Mouse (Mus musculus): ENCODE data around the gene Gm8909. TPM values are rescaled to one million over a fixed set of nuclear protein-coding genes. Genes with fewer than 3 reads are reported as not detected.
A peak's percentile ranks its signal among the peaks of the same experiment; 100 is the strongest.
"Not testable (repeated sequence)": the region's sequence is repeated elsewhere in the genome, so short reads cannot be mapped to it uniquely, and the experiment has no call there.

Gene Gm8909
- polyA plus RNA-seq, 1 experiment from 2014 or later = not detected

DNA sequence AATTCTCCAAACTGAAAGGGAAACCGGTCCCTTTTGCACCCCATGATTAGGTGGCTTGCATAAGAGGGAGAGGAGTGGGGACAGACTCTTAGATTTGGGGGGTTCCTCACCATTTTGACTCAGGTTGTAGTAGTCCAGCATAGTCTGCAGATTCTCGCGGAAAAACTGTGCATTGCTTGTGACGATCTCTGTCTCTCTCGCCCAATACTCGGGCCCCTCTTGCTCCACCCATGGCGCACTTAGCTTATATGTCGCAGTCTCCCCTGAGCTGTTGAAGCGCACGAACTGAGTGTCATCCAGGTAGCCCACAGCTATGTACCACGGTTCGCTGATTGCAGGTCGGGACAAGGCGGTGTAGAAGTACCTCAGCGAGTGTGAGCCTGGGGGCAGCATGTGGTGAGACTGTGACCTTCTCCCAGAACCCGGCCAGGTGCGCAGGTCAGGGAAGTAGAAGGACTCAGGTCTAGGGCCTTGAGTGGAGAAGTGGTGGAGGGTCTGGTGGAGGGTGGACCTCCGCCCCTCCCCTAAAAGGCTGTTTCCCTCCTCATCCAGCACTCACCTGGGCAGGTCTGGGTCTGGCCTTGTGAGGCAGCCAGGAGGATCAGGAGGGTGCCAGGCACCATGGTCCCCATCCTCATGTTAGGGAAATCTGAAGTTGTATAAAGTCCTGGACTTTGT lies 21.3 kb upstream of the Gm8909 start:
- Histone ChIP-seq H3K4me1 (replicated peaks) (no peaks in the 10 kb centered on the region), H3K27ac (replicated peaks) (no peak overlapping the region), H3K36me3 (replicated peaks) (no peaks in the 10 kb centered on the region), H3K27me3 (peaks cover 47% of the 10 kb centered on the region), H3K4me2 (no peak overlapping the region), H3K4me3 (replicated peaks) (no peak overlapping the region), H3K9ac (no peak overlapping the region), H3K9me3 (replicated peaks) (no peaks in the 10 kb centered on the region)
- 32% methylated on average over 18 of the region's 18 CpGs for WGBS (ENCODE audit: insufficient replicate concordance)
- ATAC-seq (ENCODE audit: insufficient read depth) = no peak

DNA sequence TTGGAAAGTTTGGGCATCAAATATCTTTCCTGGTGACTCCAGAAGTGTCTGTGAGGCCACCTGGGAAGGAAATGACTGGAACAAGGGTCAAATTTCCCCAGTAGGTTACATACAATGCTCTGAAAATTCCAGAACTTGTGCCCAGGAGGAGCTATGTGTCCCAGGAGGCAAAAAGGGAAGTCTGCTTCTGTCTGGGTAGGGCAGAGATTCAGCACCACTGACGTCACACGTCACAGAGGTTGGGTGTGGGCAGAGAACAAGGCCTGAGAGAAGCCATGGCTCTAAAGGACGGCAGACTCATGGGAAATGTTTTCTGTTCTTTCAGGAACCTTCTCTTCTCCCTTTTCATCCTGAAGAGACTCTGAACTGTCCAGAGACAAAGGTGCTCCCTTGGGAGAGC lies 19.2 kb upstream of the Gm8909 start:
- Histone ChIP-seq H3K36me3 (replicated peaks) (no peaks in the 10 kb centered on the region), H3K4me2 (no peak overlapping the region), H3K27me3 (peaks cover 46% of the 10 kb centered on the region), H3K4me1 (replicated peaks) (no peaks in the 10 kb centered on the region), H3K9me3 (replicated peaks) (no peaks in the 10 kb centered on the region), H3K27ac (replicated peaks) (no peak overlapping the region), H3K4me3 (replicated peaks) (no peak overlapping the region), H3K9ac (no peak overlapping the region)
- ATAC-seq (ENCODE audit: insufficient read depth) = no peak
- WGBS (ENCODE audit: insufficient replicate concordance) = 21% methylated on average over 3 of the region's 3 CpGs

- Histone ChIP-seq H3K27ac (replicated peaks) (no peak overlapping the region), H3K9me3 (replicated peaks) (no peaks in the 10 kb centered on the region), H3K27me3 (peaks cover 52% of the 10 kb centered on the region), H3K4me1 (replicated peaks) (no peaks in the 10 kb centered on the region), H3K9ac (no peak overlapping the region), H3K36me3 (replicated peaks) (no peaks in the 10 kb centered on the region), H3K4me3 (replicated peaks) (no peak overlapping the region), H3K4me2 (no peak overlapping the region)
- ATAC-seq (ENCODE audit: insufficient read depth) = no peak
- WGBS (ENCODE audit: insufficient replicate concordance) = 51% methylated on average over 12 of the region's 12 CpGs
Measured at GRCm38 (mm10) chr17:36182212-36182611, 13.9 kb upstream of the Gm8909 start.

GRCm38 (mm10) chr17:36179446-36179845 lies 11.1 kb upstream of the Gm8909 start:
- not testable (repeated sequence) for H3K27ac ChIP-seq (replicated peaks); H3K4me2 ChIP-seq; H3K36me3 ChIP-seq (replicated peaks); H3K4me3 ChIP-seq (replicated peaks); H3K4me1 ChIP-seq (replicated peaks); H3K9ac ChIP-seq; ATAC-seq (ENCODE audit: insufficient read depth); H3K9me3 ChIP-seq (replicated peaks)
- 13% methylated on average over 10 of the region's 10 CpGs for WGBS (ENCODE audit: insufficient replicate concordance)
- peaks cover 38% of the 10 kb centered on the region for H3K27me3 ChIP-seq

DNA sequence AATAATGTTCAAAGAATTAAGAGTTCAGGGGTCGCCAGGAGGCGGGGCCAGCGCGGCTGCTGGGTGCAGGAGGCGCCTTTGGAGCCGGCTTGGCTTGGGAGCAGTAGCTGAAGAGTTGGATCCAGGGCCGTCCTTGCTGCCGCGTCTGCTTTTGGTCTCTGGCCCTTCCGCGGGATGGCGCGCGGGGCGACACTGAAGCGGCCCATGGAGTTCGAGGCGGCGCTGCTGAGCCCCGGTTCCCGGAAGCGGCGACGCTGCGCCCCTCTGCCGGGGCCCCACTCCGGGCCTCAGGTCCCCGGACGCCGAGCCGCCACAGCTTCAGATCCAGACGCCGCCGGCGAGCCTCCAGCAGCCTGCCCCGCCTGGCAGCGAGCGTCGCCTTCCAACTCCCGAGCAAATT lies 10.6 kb upstream of the Gm8909 start:
- not testable (repeated sequence) for ATAC-seq (ENCODE audit: insufficient read depth); H3K4me1 ChIP-seq (replicated peaks); H3K9me3 ChIP-seq (replicated peaks); H3K27ac ChIP-seq (replicated peaks); H3K9ac ChIP-seq; H3K36me3 ChIP-seq (replicated peaks)
- Histone ChIP-seq H3K4me3 (replicated peaks) (0 out of 2 replicates have a peak overlapping the region, but pooled peaks have one; percentile 17), H3K4me2 (peak overlapping the region; percentile 47), H3K27me3 (peaks cover 43% of the 10 kb centered on the region)
- WGBS (ENCODE audit: insufficient replicate concordance) = under 1% methylated on average over 40 of the region's 40 CpGs

GRCm38 (mm10) chr17:36176132-36176531 lies 7.8 kb upstream of the Gm8909 start:
- H3K9me3 ChIP-seq (replicated peaks); H3K4me3 ChIP-seq (replicated peaks); H3K36me3 ChIP-seq (replicated peaks); H3K27ac ChIP-seq (replicated peaks); H3K4me2 ChIP-seq; H3K4me1 ChIP-seq (replicated peaks); ATAC-seq (ENCODE audit: insufficient read depth); H3K9ac ChIP-seq: not testable (repeated sequence)
- WGBS (ENCODE audit: insufficient replicate concordance) = no CpG with 5 or more reads among the region's 2 CpGs
- peaks cover 32% of the 10 kb centered on the region for H3K27me3 ChIP-seq

GRCm38 (mm10) chr17:36170287-36170814 lies 2.0 kb upstream of the Gm8909 start:
- no peak overlapping the region for H3K4me3 ChIP-seq (replicated peaks)
- no peak for ATAC-seq (ENCODE audit: insufficient read depth)
- peaks cover 59% of the 10 kb centered on the region for H3K27me3 ChIP-seq

GRCm38 (mm10) chr17:36169753-36170152 lies 1.4 kb upstream of the Gm8909 start:
- ATAC-seq (ENCODE audit: insufficient read depth) = no peak
- Histone ChIP-seq H3K9ac (no peak overlapping the region), H3K27ac (replicated peaks) (no peak overlapping the region), H3K36me3 (replicated peaks) (no peaks in the 10 kb centered on the region), H3K27me3 (peaks cover 65% of the 10 kb centered on the region), H3K4me2 (no peak overlapping the region), H3K4me1 (replicated peaks) (peaks cover 10% of the 10 kb centered on the region), H3K9me3 (replicated peaks) (no peaks in the 10 kb centered on the region), H3K4me3 (replicated peaks) (no peak overlapping the region)

More at GRCm38 (mm10) chr17:36170287-36170814, 2.0 kb upstream of the Gm8909 start:
- Histone ChIP-seq H3K4me2 (no peak overlapping the region), H3K36me3 (replicated peaks) (no peaks in the 10 kb centered on the region), H3K9me3 (replicated peaks) (no peaks in the 10 kb centered on the region), H3K4me1 (replicated peaks) (peaks cover 10% of the 10 kb centered on the region), H3K9ac (no peak overlapping the region), H3K27ac (replicated peaks) (no peak overlapping the region)
- WGBS (ENCODE audit: insufficient replicate concordance) = 24% methylated on average over 1 of the region's 1 CpGs

DNA sequence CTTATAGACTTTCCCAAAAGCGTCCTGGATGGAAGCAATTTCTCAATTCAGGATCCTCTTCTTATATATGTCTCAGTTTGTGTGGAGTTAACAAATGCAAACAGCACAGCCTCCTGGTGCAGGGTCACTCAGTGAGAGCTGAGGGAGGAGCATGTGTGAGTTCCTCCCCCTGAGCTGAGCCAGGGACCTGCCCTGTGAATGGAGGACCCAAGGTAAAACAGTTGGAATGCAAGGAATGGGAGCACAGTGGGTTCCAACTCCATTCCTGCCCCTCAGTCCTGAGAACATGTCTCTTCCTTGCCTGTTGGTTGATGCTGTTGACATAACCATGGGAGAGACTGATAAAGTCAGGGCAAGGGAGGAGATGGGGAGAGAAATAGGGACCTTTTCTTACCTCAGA lies 757 bp upstream of the Gm8909 start:
- not testable (repeated sequence) for H3K36me3 ChIP-seq (replicated peaks); H3K9ac ChIP-seq; H3K4me3 ChIP-seq (replicated peaks); H3K27ac ChIP-seq (replicated peaks); ATAC-seq (ENCODE audit: insufficient read depth); H3K9me3 ChIP-seq (replicated peaks); H3K4me2 ChIP-seq
- H3K27me3 ChIP-seq = peaks cover 65% of the 10 kb centered on the region
- H3K4me1 ChIP-seq (replicated peaks) = peaks cover 10% of the 10 kb centered on the region
- 19% methylated on average over 1 of the region's 1 CpGs for WGBS (ENCODE audit: insufficient replicate concordance)

- H3K9ac ChIP-seq = no peak overlapping the region
- peaks cover 10% of the 10 kb centered on the region for H3K4me1 ChIP-seq (replicated peaks)
- no peak for ATAC-seq (ENCODE audit: insufficient read depth)
- H3K36me3 ChIP-seq (replicated peaks) = no peaks in the 10 kb centered on the region
- no peaks in the 10 kb centered on the region for H3K9me3 ChIP-seq (replicated peaks)
- H3K27me3 ChIP-seq = peaks cover 80% of the 10 kb centered on the region
- 3% methylated on average over 51 of the region's 51 CpGs for WGBS (ENCODE audit: insufficient replicate concordance)
- H3K4me3 ChIP-seq (replicated peaks) = peak overlapping the region; percentile 52
- H3K27ac ChIP-seq (replicated peaks) = no peak overlapping the region
- peak overlapping the region; percentile 68 for H3K4me2 ChIP-seq
Measured at GRCm38 (mm10) chr17:36167306-36168038, 865 bp downstream of the Gm8909 start.

GRCm38 (mm10) chr17:36166901-36167300 lies 1.4 kb downstream of the Gm8909 start:
- Histone ChIP-seq H3K27me3 (peaks cover 86% of the 10 kb centered on the region), H3K4me1 (replicated peaks) (peaks cover 10% of the 10 kb centered on the region)
- not testable (repeated sequence) for H3K9me3 ChIP-seq (replicated peaks); H3K27ac ChIP-seq (replicated peaks); H3K9ac ChIP-seq; H3K4me3 ChIP-seq (replicated peaks); H3K36me3 ChIP-seq (replicated peaks); ATAC-seq (ENCODE audit: insufficient read depth); H3K4me2 ChIP-seq
- 15% methylated on average over 2 of the region's 2 CpGs for WGBS (ENCODE audit: insufficient replicate concordance)

Data from liver, embryonic 15.5 days (tissue).